Mouse (Mus musculus): ENCODE measurements at regions not wholly inside any gene's neighbourhood (a gene's known extent, or its start where the extent isn't known, plus 50 kb on each side); places are given as distances from the start of the nearest gene placed in this dataset.

DNA sequence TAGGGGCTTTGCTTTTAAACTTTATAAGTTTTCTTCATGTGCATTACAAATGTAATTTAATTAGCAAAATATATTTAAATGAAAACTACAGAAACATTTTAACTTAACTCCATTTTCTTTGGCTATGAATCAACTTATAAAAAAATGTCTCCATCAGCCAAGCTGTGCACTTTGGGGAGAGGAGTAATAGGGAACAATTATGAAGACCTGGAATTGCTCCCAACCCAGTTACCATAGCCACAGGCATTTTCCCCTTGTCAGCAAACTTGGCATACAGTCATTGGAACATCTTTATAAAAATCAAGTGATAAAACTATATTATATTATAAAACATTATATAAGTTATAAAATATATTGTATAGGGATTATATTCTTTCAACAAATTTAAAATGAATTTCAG lies 65.0 kb downstream of the Atxn7l3b start:
- DNase-seq: no peak

DNA sequence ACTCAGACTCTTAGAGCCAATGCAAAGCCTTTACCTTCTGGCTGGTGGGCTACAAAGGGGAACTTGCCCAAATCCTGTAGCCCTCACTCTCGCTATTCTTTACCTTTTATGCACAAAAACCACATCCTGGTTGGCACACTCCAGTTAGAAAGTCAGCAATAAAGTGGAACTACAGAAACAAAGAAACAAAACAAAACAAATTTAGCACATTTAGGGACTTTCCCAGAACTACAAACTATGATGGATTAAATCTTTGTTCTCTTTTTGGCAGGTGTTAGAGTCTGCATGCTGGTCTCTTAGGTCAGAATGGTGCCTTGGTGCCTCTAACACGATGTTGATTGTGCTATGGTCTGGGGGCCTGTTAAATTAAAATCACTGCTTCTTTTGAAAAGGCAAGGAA lies 65.4 kb downstream of the Atxn7l3b start:
- no peak for DNase-seq

DNA sequence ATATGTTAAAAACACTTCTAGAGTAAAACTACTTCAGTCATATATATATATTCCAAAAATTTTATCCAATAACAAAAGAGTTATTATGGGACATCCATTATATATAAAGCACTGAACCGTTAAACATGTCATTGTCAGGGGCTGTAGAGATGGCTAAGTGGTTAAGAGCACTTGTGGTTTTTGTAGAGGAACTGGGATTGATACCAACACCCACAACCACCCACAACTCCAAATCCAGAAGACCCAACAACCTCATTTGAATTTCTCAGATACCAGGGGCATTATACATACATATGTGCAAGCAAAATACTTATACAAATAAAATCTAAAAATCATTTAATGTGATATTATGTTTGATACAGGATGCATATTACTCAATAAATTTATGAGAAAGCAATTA lies 76.8 kb downstream of the Atxn7l3b start:
- DNase-seq: no peak

DNA sequence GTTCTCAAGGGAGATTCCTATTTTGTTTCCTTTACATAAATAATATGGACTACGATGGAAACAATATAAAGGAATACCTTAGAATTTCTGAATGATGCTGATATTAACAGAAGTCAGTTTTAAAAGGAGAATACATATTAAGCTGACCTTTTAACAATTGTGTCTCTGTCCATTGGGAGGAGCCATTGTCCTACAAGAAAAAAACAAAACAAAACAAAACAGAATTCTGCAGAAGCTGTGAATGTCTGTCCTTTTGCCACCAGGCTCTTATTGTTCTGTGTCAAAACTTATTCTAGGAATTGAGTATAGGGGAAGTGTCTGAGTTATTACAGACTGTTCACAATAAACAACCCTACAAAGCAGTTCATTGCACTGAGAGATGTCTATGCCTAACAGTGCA lies 82.6 kb downstream of the Atxn7l3b start:
- DNase-seq: no peak

DNA sequence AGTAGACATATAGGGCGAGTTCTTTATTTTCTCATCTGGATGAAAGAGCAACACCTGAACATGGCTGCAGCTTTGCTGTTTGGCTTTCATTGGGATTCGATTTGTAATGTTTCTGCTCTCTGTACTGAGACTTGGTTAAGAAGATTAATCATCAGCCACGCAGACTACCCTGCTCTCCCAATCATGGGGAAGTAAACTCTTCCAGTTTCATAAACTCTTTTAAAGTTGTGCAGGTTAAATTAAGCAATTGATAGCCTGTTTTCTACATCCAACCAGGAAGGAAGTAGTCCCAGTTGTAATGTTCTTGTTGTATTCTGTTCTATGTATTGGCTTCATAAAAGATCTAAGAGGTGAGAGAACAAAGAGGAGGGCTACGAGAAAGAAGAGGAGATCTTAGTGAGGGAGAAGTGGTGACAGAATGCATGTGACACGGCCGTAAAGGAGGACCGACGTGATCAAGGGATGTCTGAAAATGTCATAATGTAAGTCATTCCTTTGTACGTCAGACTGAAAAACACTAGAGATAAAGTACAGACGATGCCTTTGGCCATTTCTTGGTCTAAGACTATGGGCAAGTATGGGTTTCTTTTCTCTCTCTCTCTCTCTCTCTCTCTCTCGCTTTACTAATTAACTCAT lies 91.3 kb downstream of the Atxn7l3b start:
- DNase-seq: no peak

DNA sequence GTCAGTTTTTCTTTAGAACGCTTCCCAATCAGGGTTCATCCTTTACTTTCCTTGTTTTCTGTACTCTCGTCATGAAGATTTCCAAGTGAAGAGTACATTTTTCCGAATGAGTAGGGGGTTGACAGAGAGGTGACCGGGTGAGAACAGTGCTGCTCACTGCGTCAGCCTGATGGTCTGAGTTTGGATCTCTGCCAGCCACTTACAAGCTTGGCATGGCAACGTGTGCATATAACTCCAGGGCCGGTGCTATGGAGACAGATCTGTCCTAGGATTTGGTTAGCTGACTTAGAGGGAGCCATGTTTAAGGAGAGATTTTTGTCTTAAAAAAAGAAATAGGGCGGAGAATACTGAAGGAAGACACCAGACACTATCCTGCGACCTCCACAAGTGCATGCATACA lies 92.8 kb downstream of the Atxn7l3b start:
- no peak for DNase-seq

DNA sequence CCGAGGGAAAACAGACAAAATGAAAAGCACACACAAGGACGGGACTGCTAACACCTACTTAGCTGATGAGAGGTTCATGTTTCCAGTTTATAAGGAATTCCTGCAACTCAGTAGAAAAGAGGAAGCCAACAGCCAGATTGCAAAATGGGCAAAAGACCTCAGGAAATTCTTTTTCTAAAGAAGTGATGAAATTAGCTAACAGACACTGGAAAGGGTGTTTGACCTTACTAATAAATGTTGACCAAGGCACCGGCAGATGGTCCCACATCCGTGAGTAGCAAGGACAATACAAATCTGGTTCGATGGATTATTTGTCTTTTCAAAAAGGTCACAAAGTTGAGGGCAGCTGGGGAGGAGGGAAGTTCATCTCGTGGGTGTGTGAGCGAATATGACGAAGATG lies 93.3 kb downstream of the Atxn7l3b start:
- no peak for DNase-seq

DNA sequence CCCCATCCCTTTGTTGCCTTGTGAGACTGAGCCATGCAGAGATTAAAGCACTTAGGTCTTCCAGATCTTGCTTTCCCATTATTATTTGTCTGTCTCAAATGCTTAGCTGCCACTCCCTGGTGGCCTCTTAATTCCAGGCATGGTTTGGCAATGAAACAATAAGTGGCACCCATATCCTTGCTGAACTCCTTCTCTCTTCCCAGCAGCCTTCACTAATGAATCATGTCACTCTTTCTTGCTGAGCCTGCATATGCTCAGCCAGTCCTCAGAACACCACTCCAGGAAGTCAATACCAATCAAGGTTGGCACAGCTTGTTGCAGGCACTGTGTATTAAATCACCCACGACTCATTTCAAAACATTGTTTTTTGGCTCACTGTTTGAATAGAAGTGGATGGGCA lies 118.6 kb downstream of the Atxn7l3b start:
- DNase-seq: no peak

DNA sequence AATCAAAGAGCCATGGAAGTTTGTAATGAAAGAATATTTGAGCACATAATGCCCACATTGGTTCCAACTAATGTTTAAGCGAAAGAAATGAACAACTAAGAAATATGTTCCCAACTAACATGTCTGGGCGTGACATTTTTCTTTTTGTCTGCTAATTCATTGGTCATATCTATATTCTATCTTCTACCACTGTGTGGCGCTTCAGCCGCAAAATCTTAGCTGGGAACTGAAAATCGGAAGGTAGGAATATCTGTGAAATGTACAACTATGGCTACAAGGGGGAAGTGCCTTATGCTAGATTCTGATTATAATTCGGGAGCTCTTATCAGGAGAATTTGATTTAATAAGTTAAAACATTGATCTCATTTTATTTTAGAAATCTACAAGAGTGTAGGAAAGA lies 125.2 kb downstream of the Atxn7l3b start:
- no peak for DNase-seq

DNA sequence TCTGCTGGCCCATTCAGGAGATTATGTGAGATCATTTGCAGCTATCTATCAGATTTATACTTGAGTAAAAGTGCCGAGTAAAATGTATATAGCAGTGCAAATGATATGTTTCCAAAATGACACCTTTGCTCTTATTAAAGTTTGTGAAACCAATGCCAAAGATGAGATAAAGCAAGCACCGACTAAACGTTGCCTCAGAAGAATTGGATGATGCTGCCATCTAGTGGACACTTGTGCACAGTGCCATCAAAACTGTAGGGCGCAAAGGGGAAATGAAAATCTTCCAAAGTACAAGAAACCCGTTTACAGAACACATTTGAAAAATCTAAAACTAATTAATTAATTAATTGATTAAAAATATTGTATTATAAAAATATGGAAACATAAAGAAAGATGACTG lies 127.2 kb downstream of the Atxn7l3b start:
- no peak for DNase-seq

DNA sequence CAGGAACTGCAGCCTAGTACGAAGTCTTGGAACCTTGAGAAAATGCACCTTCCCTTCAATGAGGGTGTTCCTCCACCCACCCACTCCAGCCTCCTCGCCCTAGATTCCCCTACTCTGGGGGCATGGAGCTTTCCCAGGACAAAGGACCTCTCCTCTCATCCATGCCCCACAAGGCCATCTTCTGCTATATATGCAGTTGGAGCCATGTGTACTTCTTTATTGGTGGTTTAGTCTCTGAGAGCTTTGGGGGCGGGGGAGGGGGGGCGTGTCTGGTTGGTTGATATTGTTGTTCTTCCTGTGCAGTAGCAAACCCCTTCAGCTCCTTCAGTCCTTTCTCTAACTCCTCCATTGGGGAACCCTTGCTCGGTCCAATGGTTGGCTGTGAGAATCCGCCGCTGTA lies 130.2 kb downstream of the Atxn7l3b start:
- no peak for DNase-seq

DNA sequence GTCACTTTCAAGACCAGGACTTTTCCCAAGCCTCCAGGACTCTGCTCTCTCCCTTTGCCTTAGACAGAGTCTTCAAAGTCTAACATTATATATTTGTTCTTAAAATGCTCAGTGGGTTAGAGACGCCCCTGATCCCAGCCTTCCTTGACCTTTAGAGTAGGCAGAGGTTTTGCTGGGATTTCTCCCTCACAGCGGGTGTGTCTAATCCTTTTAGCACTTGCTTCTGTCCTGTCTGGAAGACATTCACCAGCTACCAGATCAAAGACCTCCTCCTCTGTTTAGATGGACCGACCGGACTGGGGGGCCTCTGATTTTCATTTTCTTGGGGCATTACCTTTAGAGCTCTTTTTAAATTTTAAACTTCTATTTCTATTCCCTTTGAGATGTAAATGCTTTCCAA lies 130.7 kb downstream of the Atxn7l3b start:
- DNase-seq: no peak

DNA sequence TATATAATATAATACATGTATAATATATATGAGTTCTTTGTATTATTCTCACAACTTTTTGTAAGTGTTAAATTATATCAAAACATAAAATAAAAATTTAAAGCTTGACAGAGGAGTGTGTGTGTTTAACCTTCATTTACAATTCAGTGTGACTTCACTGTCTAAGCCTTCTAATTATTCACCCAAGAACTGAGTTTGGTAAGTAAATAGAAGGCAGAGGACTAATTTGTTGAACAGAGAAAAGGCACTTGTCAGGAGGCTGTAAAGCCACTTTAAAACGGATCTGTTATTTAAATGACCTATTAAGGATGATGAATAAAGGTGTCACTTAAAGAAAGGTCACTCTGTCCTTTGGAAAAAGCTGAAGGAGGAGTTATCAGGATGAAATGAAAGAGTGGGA lies 132.9 kb downstream of the Atxn7l3b start:
- no peak for DNase-seq

DNA sequence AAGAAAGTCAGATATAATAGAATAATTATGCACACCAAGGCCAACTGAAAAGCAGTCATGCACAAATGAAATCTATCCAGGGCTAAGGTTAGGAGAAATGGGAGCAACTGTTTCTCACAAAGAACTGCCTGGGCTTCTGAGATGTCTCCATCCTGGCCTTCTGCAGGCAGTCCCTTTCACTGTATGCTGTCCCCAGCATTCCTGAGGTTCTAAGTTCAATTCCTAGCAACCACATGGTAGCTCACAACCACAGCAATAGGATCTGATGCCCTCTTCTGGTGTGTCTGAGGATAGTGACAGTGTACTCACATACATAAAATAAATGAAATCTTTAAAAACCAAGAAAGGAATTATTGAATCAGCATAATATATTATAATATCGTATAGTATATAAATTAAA lies 133.3 kb downstream of the Atxn7l3b start:
- peak; percentile 51 for DNase-seq

DNA sequence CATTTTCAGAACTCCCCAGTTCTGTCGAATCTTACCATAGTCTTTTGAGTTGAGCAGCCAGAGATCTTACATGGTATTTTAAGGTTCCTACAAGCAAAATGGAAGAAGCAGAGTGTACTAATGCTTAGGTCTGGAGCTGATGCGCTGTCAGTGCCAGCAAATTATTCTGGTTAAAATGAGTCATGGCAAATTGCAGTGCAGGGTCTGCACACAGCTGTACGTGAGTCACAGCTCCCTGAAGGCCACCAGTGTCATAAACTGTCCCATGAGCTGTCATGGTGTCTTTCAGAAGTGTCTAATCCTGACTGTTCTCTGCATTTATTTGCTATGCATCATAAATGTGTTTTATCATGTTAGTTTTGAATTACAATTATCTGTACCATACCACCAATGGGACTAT lies 140.6 kb downstream of the Atxn7l3b start:
- DNase-seq: no peak

DNA sequence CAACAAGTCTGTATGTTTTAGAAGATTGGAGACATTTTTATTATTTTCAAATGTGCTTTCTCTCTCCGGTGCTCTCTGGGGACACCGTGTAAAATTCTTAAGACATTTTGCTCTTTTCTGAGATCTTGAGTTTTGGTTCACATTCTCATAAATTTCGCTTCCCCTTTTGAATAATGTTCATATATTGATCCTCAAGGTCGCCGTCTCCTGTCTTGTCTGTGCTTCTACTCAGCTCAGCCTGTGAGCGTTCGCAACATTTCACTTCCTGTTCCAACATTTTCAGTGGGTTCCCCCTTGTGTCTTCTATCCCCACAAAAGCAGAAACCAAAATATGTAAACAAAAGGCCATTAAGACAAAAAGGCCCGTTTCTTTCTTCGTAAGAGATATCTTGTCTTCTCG lies 154.5 kb downstream of the Atxn7l3b start:
- no peak for DNase-seq

DNA sequence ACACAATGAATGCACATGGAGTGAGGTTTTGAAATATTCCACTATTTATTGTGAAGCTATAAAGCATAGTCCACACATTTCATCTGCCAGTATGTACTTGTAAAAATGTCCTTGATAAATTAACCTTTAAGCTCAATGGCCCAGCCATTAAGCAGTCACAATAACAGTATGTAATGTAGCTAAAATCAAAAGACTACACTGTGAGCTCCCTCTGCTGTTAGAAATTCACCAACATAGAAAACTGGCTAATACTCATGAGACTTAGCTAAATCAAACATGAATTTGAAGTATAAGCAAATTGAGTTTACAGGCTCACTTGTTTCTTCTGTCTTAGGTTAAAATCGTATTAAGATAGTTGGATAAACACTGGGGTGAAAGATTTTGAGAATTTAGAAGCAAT lies 182.1 kb downstream of the Atxn7l3b start:
- DNase-seq: no peak

DNA sequence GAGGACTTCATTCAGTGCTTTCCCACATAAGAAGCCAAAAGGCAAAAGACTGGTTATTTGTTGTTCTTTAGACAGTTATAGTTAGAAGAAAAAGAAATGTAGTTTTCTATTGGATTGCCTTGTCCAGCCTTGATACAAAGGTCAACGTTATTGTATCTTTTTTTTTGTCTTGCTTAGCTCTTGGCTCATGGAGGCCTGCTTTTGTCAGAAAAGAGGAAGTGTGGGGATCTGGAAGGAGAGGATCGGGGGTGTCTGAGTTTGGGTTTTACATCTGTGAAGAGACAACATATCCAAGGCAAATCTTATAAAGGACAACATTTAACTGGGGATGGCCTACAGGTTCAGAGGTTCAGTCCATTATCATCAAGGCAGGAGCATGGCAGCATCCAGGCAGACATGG lies 185.3 kb downstream of the Atxn7l3b start:
- no peak for DNase-seq

DNA sequence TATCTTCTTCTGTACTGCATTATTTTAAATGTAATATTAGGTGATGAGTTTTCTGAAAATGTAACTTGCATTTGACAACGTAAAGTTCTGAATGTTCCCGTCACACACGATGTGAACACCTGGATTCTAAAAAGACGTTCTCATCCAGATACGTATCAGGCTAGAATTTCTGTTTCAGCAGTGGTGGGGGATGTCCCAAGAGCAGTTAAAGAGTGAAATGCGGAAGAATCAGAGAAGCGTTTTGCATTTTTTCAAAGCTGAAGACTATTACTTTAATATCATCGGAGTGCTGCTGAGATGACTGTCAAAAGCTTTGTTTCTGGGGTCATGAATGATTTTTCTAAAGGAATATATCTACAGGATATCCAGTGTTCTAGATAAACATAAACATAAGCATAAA lies 186.7 kb downstream of the Atxn7l3b start:
- DNase-seq: no peak

All from heart, adult 11 months (tissue).